Mouse (Mus musculus) E14TG2a.4 (cell line): ENCODE data around the gene Aldh1a3.

Experiments used
- CTCF ChIP-seq: conservative IDR thresholded peaks from 2 replicates; pipeline ENCODE4 v1.5.1; 2014; ENCODE audit warnings: low read length
- NANOG ChIP-seq: IDR thresholded peaks from 2 replicates; pipeline ENCODE4 v1.6.1; 2014; ENCODE audit warnings: borderline replicate concordance, low read length, mixed read lengths

DNA sequence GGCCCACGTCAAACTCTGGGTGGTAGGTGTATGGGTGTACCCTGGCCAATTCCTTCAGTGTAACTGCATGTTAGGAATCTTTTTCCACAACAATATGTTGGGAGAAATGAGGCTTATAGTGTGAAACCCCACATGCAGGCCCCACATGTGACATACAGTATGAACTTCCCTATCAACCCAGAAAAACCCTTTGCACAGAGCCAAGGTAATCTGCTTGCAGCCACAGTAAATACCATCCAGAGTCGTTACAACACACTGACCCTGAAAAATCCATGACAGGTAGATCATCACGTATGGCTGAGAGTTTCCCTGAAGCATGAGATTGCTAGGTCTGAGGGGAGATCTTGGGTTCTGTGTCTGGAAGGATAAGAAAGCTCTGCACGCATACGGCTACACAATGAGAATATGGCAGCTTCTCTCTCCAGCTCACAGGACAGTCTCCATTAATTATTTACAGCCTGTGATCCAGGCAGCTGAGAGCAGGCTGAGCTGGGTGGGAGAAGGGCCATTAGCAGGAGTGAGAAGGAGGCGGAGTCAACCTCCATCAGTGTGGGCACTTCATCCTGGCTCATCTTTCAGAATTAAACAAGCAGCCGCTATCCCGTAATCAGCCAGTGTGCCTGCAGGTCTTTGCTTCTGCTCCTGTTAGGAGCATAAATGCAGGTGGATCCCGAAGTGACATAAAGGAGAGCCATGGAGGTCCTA, 80.2 kb downstream of the Aldh1a3 start:
- TF ChIP-seq CTCF = no peak
- no peak for TF ChIP-seq NANOG
